Mouse (Mus musculus): ENCODE results near the gene Gabrg3. TPM values are rescaled to one million over a fixed set of nuclear protein-coding genes. Genes with fewer than 3 reads are reported as not detected.

Gene Gabrg3
- total and polyA plus RNA-seq, 2 experiments from 2014 or later, result 0.11 to 0.22 TPM

DNA sequence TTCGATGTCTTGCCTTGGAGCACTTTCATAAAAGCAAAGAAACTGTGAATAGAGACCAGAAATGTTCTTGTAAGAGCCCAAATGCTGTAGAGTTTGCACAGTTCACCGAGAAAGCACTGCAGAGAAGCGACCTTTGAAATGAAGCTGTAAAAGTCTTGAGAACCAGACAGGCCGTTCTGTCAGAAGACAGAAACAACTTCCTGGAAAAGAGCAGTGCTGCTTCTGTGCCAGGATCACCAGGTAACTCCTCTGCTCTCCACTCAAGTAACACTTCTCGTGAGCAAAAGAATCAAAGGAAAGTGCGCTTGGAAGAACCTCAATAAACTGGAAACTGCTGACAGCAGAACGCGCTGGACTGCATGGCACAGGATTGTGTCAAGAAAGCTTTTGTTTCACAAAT is 45.1 kb downstream of the Gabrg3 start:
- 65% methylated on average over 8 of the region's 8 CpGs for WGBS

DNA sequence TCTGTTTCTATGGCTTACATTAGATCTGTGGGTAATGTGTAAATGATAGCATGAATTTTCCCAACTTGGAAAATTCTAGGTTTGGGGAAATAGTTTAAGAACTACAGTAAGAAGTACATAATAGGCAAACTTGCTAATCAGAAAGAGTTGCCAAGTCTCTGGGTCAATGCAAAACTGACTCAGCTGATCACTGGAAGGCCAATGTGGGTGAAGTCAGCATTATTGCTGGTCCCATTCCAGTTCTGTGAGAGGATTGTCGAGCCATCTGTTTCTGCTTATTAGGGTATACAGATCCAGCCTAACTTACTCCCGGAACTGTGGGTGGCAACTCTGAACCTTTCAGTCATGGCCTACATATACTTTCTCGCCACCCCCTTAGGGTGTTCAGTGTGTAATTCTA is 55.8 kb downstream of the Gabrg3 start:
- no peak for TF ChIP-seq CTCF (IDR thresholded peaks at IDR 0.05; ENCODE audit: low read depth)
- no peak for DNase-seq (ENCODE audit: low spot score)
- Histone ChIP-seq H3K4me3 (ENCODE audit: low read depth, low read length) (no peak overlapping the region), H3K27ac (ENCODE audit: low read depth) (no peak overlapping the region), H3K9ac (replicated peaks; ENCODE audit: low read depth, low read length) (no peak overlapping the region), H3K9me3 (replicated peaks; ENCODE audit: control insufficient read depth, low read length) (no peaks in the 10 kb centered on the region), H3K36me3 (replicated peaks; ENCODE audit: control insufficient read depth, insufficient read depth, low read length) (no peaks in the 10 kb centered on the region), H3K4me1 (ENCODE audit: control insufficient read depth, insufficient read depth) (no peaks in the 10 kb centered on the region), H3K27me3 (ENCODE audit: control insufficient read depth, insufficient read depth, low read length) (no peaks in the 10 kb centered on the region), H3K4me2 (ENCODE audit: low read depth, low read length) (no peak overlapping the region)
- WGBS, result 74% methylated on average over 3 of the region's 3 CpGs
- ATAC-seq (ENCODE audit: insufficient read depth, low read depth), result no peak

More for the DNA sequence above, 45.1 kb downstream of the Gabrg3 start:
- Histone ChIP-seq H3K36me3 (replicated peaks; ENCODE audit: control insufficient read depth, insufficient read depth, low read length) (no peaks in the 10 kb centered on the region), H3K4me2 (ENCODE audit: low read depth, low read length) (no peak overlapping the region), H3K4me1 (ENCODE audit: control insufficient read depth, insufficient read depth) (no peaks in the 10 kb centered on the region), H3K27me3 (ENCODE audit: control insufficient read depth, insufficient read depth, low read length) (no peaks in the 10 kb centered on the region), H3K27ac (ENCODE audit: low read depth) (no peak overlapping the region), H3K9ac (replicated peaks; ENCODE audit: low read depth, low read length) (no peak overlapping the region), H3K4me3 (ENCODE audit: low read depth, low read length) (no peak overlapping the region), H3K9me3 (replicated peaks; ENCODE audit: control insufficient read depth, low read length) (no peaks in the 10 kb centered on the region)
- ATAC-seq (ENCODE audit: insufficient read depth, low read depth) (no peak), DNase-seq (ENCODE audit: low spot score) (no peak)
- TF ChIP-seq CTCF (IDR thresholded peaks at IDR 0.05; ENCODE audit: low read depth), result no peak
- no peak for TF ChIP-seq EP300 (IDR thresholded peaks at IDR 0.05; ENCODE audit: low read depth)

DNA sequence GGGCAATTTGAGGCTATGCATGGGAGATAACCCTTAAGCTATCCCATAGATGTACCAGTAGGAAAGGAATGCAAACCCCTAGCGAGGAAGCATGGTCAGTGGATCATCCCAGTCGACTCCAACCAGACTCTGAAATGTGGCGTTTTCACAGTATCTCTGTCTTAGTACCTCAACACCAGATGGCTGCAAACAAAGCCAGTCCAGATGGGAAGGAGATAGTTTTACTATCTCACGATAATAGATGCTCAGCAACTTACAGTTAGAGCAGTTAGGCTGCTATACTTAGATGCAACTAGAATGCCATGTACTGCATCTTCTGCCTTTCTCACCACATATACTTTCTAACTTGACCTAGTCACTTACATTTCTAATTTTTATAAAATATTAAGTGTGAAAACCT is 56.7 kb downstream of the Gabrg3 start:
- 66% methylated on average over 4 of the region's 4 CpGs for WGBS
- Histone ChIP-seq H3K9ac (replicated peaks; ENCODE audit: low read depth, low read length) (no peak overlapping the region), H3K4me2 (ENCODE audit: low read depth, low read length) (no peak overlapping the region), H3K27ac (ENCODE audit: low read depth) (no peak overlapping the region), H3K27me3 (ENCODE audit: control insufficient read depth, insufficient read depth, low read length) (no peaks in the 10 kb centered on the region), H3K4me1 (ENCODE audit: control insufficient read depth, insufficient read depth) (no peaks in the 10 kb centered on the region), H3K36me3 (replicated peaks; ENCODE audit: control insufficient read depth, insufficient read depth, low read length) (no peaks in the 10 kb centered on the region), H3K4me3 (ENCODE audit: low read depth, low read length) (no peak overlapping the region), H3K9me3 (replicated peaks; ENCODE audit: control insufficient read depth, low read length) (no peaks in the 10 kb centered on the region)
- TF ChIP-seq CTCF (IDR thresholded peaks at IDR 0.05; ENCODE audit: low read depth) (no peak), EP300 (IDR thresholded peaks at IDR 0.05; ENCODE audit: low read depth) (no peak)
- ATAC-seq (ENCODE audit: insufficient read depth, low read depth), result no peak
- no peak for DNase-seq (ENCODE audit: low spot score)

DNA sequence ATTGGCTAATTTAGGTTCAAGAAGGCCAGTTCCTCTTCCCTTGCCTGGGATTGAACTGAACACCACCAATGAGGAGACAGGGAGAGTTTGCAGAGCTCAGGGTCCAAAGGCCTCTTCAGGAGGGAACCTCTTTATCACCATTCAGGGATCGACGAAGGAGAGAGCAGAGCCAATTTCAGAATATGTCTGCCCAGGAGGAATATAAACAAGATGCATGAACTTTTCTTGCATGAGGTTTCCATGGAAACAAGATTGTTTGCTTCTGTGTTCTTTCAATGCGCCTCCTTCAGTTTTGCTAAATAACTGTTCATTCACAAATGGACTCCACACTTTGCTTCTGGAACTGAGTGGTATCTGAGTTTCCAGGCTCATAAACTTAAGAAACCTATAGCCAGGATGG is 62.5 kb downstream of the Gabrg3 start:
- no peaks in the 10 kb centered on the region for H3K36me3 ChIP-seq (replicated peaks; ENCODE audit: control insufficient read depth, insufficient read depth, low read length)
- no peak overlapping the region for H3K27ac ChIP-seq (ENCODE audit: low read depth)
- H3K4me1 ChIP-seq (ENCODE audit: control insufficient read depth, insufficient read depth), result no peaks in the 10 kb centered on the region
- no peaks in the 10 kb centered on the region for H3K27me3 ChIP-seq (ENCODE audit: control insufficient read depth, insufficient read depth, low read length)
- DNase-seq (ENCODE audit: low spot score) (no peak), ATAC-seq (ENCODE audit: insufficient read depth, low read depth) (no peak)
- no peak overlapping the region for H3K4me3 ChIP-seq (ENCODE audit: low read depth, low read length)
- H3K9me3 ChIP-seq (replicated peaks; ENCODE audit: control insufficient read depth, low read length), result no peaks in the 10 kb centered on the region
- TF ChIP-seq CTCF (IDR thresholded peaks at IDR 0.05; ENCODE audit: low read depth) (no peak), EP300 (IDR thresholded peaks at IDR 0.05; ENCODE audit: low read depth) (no peak)
- no peak overlapping the region for H3K9ac ChIP-seq (replicated peaks; ENCODE audit: low read depth, low read length)
- H3K4me2 ChIP-seq (ENCODE audit: low read depth, low read length), result no peak overlapping the region
- 60% methylated on average over 3 of the region's 3 CpGs for WGBS

DNA sequence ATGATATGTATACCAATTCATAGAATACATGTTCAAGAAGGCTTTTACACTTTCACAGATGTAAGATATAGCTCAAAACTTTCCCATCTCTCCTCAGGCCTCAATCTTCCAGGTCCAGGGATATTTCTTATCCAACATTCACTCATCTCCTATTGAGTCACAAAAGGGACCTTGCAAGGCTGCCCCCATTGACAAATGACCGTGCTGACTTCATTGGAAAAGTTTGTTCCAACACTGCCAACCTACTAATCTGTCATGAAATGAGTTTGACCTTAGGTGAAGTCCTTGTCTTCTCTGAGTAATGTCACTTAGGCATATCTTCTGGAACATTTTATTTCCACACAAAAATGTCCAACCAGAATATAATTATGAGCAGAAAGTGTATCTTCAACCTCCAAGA is 64.9 kb downstream of the Gabrg3 start:
- Histone ChIP-seq H3K9ac (replicated peaks; ENCODE audit: low read depth, low read length) (no peak overlapping the region), H3K36me3 (replicated peaks; ENCODE audit: control insufficient read depth, insufficient read depth, low read length) (no peaks in the 10 kb centered on the region), H3K4me2 (ENCODE audit: low read depth, low read length) (no peak overlapping the region), H3K9me3 (replicated peaks; ENCODE audit: control insufficient read depth, low read length) (no peaks in the 10 kb centered on the region), H3K4me1 (ENCODE audit: control insufficient read depth, insufficient read depth) (no peaks in the 10 kb centered on the region), H3K27ac (ENCODE audit: low read depth) (no peak overlapping the region), H3K27me3 (ENCODE audit: control insufficient read depth, insufficient read depth, low read length) (no peaks in the 10 kb centered on the region), H3K4me3 (ENCODE audit: low read depth, low read length) (no peak overlapping the region)
- no peak for ATAC-seq (ENCODE audit: insufficient read depth, low read depth)
- no peak for DNase-seq (ENCODE audit: low spot score)
- 54% methylated on average over 1 of the region's 1 CpGs for WGBS
- TF ChIP-seq CTCF (IDR thresholded peaks at IDR 0.05; ENCODE audit: low read depth) (no peak), EP300 (IDR thresholded peaks at IDR 0.05; ENCODE audit: low read depth) (no peak)

DNA sequence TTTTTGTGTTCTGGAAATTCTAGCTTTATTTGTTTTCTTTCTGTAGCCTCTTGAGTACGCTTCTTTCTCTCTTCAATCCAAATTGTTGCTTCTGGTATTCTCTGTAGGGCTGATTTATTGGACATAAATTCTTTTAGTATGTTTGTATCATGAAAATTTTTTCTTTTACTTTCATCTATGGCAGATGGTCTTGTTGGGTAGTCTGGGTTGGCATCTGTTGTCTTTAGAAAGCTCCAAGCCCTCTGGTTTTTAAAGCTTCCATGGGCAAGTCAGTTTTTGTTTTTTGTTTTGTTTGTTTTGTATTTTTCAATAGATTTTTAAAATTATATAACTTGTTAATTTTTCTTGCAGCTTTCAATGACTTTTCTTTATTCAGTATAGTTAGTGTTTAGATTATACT is 72.0 kb downstream of the Gabrg3 start:
- TF ChIP-seq EP300 (IDR thresholded peaks at IDR 0.05; ENCODE audit: low read depth), result no peak
- no peak for TF ChIP-seq CTCF (IDR thresholded peaks at IDR 0.05; ENCODE audit: low read depth)
- WGBS, result 67% methylated on average over 1 of the region's 1 CpGs
- DNase-seq (ENCODE audit: low spot score), result no peak
- no peaks in the 10 kb centered on the region for H3K27me3 ChIP-seq (ENCODE audit: control insufficient read depth, insufficient read depth, low read length)
- H3K9ac ChIP-seq (replicated peaks; ENCODE audit: low read depth, low read length), result no peak overlapping the region
- no peaks in the 10 kb centered on the region for H3K9me3 ChIP-seq (replicated peaks; ENCODE audit: control insufficient read depth, low read length)
- no peaks in the 10 kb centered on the region for H3K36me3 ChIP-seq (replicated peaks; ENCODE audit: control insufficient read depth, insufficient read depth, low read length)
- H3K4me1 ChIP-seq (ENCODE audit: control insufficient read depth, insufficient read depth), result no peaks in the 10 kb centered on the region
- no peak overlapping the region for H3K27ac ChIP-seq (ENCODE audit: low read depth)
- no peak overlapping the region for H3K4me2 ChIP-seq (ENCODE audit: low read depth, low read length)
- no peak for ATAC-seq (ENCODE audit: insufficient read depth, low read depth)
- no peak overlapping the region for H3K4me3 ChIP-seq (ENCODE audit: low read depth, low read length)
